Mouse (Mus musculus) retina, postnatal 1 day (tissue): ENCODE data around the gene Lamtor2.

Source experiments
- DNase-seq: peaks from one replicate; pipeline ENCODE4 v3.0.0-alpha.2; 2012

The Lamtor2 gene

DNA sequence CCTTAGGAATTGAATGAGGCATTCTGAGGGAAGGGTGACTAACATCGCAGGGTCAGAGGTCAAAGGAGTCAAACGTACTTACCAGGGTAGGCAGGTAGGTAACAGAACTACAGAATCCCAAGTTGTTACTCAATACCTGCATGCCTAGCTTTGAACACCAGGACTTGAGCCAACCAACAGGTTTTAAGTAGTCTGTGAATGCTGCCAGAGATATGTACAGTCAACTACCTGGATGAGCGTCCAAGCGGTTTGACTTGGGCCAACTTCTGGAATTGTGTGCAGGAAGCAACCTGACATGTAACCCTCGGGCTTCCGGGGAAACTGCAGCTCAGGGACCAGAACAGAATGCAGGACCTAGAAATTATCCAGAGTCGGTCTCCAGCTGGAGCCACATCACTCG, 29.8 kb downstream of the Lamtor2 start:
- DNase-seq, result no peak

DNA sequence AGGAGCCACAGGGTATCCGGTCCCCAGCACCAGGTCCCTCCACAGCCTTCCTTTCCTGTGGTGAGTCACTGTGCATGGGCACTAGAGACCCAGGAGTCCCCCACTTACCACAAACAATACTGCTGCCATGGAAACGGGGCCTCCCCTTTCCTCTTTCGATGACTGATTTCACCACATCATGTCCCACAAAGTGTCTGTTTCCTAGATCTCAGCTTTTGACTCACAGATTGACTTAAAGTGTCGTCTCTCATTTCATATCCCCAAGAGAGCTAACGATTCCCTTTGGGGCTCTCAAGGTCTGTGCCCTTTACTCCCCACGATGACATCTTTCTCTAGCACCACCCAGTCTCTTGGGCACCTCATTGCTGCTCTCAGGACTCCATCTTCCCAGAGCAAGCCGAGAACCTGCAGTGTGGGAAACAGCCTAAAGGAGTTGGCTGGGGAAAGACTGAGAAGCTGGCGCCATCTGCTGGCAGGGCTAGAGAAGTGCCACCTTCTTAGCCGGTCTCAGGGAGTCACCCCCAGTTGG, 31.0 kb downstream of the Lamtor2 start:
- peak; percentile 81 for DNase-seq

DNA sequence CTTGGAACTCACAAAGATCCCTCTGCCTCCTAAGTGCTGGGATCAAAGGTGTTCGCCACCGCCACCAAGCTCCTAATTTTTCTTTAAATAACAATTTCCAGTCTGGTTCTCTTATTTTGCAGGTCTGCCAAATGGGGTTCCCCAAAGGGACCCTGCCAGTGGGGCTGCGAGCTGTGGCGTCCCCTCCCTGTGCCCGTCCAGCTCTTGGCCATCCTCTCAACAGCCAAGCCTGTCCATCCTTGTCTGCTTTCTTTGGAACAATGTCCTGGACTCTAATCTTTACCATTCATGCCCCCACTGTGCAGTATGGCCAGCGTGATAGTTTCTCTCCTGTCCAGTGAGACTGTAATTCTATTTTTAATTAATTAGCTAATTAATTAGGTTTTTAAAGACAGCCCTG, 31.7 kb downstream of the Lamtor2 start:
- no peak for DNase-seq

DNA sequence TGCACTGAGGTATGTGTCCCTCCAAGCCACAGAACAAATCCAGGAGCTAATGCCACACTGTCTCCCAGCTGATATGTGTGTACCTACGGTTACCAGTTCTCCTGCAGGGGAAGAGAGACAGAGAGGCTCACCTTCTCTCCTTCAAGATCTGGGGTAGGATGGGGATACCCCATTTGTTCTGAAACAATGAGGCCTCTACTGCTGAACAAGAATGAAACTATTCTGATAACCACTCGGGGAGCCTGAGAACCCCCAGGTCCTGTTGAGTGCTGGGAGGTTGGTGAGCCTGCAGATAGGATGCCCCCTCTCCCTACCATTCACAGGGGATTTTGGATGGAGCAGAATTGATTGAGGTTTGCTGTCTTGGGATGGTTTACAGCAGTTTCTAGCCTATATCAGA, 32.8 kb downstream of the Lamtor2 start:
- DNase-seq, result no peak

DNA sequence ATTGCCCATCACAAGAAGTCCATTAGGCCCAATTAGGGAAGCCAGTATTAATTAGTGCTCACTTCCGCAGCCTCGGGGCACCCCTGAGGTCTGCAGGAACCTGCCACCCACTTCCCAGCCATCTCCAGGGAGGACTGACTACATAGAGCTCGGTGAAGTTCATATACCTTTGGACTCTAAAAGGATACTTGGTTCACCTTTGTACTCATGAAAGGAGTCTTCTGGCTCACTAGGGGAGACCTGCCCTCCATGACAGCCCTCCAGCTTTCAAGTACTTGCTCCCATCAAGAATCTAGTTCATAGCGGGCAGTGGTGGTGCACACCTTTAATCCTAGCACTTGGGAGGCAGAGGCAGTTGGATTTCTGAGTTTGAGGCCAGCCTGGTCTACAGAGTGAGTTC, 34.5 kb downstream of the Lamtor2 start:
- peak; percentile 58 for DNase-seq

DNA sequence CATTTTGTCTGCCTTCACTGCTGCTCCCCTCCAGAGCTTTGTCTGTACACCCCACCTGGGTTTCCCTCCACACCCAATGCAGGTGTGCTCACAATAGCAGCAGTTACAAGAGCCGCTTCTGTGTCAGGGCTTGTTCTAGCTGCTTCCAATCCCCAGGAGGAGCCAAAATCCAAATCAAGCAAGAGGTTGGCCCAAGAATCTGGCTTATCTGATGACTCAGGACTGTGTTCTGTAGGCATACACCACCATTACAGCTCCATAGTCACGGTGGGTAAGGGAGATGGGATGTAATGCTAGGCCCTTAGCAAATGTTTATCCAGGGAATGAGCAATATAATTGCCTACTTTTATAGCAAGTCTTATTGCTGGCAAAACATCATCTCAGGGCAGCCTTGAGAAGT, 36.5 kb downstream of the Lamtor2 start:
- no peak for DNase-seq

DNA sequence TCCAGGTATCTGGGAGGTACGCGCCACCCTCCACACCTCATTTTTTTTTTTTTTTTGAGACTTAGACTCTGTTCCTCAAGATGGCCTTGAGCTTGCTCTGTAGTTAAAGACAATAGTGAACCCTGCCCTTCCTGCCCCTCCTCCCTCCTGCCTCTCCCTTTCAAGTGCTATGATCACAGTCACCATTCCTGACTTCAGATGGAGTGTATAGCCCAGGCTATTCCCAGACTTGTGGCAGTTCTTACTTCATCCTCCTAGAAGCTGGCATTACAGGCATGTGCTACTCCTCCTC, 37.8 kb downstream of the Lamtor2 start:
- no peak for DNase-seq

DNA sequence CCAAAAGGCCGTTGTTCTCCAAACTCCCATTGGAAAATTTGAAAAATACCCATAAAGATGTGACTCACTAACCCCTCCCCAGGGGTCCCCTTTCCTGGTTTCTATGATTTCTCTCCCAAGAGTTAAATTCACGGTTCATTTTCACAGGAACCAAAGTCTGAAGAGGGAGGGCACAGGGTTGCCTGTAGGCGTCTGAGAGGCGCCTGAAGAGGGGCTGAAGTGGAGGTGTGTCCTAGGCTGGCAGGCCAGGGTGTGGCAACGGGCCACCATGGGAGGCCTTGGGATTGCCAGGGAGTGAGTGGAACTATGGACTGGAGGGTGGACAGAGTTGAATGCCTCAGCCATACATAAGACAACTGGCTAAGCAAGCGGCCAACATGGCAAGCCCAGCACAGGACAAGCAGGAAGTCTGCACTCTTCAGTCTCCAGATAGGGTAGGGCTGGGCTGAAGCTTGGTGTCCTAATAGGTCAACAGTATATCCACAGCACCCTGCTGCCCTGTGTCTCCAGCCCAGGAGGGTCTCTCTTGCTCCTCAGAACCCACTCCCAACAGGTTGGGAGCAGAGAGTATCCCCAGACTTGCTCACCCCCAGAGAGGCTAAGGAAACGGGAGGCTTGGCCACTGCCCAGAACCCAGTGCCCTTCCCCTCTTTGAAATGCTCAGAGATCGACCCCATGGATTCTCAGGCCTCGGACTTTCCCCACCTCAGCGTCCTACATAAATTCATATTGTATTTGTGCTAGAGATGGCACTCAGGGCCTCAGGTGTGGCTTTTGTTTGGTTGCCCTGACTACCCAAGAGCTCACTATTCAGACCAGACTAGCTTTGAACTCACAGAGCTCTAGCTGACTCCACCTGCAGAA, 38.4 kb downstream of the Lamtor2 start:
- DNase-seq, result no peak

DNA sequence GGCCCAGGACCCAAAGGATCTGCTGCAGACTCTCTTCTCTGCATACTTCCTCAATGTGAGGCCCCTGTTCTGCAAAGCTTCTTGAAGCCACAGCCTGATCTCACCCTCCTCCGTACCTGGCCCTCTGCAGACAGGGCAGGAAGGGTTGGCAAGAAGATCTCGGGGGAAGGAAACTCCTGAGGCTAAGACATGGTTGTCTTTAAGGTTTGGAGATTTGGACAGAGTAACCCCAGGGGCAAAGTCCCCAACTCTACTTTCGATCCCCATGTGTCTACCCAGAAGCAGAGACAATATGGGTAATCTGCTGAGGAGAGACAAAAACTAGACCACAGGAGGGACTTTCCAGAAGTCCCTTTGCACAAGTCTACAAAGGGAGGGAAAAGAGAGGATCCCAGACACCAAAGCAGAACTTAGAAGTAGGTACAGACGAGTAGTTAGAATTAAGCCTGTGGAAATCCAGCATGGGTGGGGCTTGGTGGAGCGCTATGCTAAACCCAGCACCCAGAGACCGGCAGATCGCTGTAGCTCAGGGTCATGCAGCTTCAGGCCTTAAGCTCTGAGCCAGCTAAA, 39.2 kb downstream of the Lamtor2 start:
- no peak for DNase-seq

DNA sequence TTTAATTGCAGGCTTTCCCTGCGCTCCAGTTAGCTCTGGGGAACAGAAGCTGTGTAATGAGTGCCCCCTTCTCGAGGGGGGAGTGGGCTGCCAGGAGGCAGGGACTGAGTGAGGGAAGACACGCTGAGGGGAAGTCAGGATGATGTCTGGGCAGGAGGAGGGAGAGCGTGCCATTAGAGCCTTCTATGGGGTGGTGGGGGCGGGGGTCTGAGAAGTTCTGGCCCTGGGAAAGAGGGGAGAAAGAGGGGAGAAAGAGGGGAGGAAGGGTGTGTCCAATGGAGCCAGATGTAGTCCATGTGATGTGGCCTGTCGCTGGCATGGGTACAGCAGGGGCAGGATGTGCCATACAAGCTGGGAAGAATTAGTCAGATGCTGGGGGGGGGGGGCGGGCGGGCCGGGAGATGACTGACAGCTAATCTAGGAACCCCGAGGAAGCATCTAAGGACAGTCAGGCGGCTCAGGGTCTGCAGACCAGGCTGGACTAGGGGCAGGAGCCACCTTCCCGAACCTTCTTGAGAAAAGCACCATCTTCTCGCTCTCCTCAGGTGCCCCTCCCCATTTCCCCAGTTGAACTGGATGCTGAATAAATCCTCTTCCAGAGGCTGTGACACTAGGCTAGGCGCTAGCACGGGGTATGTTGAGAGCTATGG, 39.9 kb downstream of the Lamtor2 start:
- DNase-seq, result peak; percentile 67

DNA sequence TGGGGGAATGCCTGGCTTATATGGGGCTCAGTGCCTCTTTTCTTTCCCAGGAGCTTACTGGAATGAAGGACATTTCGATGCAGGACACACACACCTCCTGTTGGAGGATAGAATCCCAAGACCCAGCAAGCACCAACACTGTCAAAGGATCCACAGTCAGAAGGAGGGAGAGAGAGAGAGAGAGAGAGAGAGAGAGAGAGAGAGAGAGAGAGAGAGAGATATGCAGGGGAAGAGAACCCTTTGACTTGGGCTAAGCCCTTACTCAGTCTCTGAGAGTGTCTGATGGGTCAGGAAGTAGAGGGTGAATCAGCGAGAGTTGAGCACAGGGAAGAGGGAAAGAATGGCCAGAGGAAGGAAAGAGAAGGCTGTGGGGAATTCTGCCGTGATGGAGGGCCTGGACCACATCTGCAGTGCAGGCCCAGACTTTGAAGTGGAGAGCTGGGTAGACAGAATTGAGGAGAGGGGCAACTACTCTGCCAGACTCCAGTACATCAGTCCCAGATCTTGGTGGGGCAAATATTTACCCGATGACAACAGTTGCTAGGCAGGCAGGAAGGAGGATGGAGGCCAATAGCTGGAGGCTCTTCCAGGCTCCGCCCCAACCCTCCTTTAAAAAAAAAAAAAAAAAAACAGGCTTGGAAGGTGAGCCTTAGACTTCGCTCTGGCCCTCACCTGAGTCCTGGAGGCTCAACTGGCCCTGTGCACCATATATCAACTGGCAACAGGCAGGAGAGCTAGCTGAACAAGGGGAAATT, 40.6 kb downstream of the Lamtor2 start:
- peak; percentile 62 for DNase-seq

DNA sequence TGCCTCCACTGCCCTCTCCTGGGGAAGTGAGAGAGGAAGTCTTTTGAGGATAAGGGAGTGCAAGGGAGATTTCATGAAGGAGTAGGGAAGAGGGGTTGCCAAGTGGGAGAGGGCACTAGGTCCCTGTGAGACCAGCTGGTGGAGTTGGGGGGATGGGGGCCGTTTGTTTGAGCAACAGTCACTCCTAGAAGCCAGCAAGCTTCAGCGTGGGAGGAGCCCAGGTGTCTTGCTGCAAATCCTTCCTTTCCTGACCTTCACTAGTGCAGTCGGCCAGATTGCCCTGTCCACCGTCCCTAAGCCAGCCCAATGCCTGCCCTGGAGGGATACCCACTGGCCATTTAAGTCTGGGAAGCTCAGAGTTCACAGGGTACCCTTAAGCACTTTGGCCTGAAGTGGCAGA, 41.3 kb downstream of the Lamtor2 start:
- DNase-seq, result no peak

DNA sequence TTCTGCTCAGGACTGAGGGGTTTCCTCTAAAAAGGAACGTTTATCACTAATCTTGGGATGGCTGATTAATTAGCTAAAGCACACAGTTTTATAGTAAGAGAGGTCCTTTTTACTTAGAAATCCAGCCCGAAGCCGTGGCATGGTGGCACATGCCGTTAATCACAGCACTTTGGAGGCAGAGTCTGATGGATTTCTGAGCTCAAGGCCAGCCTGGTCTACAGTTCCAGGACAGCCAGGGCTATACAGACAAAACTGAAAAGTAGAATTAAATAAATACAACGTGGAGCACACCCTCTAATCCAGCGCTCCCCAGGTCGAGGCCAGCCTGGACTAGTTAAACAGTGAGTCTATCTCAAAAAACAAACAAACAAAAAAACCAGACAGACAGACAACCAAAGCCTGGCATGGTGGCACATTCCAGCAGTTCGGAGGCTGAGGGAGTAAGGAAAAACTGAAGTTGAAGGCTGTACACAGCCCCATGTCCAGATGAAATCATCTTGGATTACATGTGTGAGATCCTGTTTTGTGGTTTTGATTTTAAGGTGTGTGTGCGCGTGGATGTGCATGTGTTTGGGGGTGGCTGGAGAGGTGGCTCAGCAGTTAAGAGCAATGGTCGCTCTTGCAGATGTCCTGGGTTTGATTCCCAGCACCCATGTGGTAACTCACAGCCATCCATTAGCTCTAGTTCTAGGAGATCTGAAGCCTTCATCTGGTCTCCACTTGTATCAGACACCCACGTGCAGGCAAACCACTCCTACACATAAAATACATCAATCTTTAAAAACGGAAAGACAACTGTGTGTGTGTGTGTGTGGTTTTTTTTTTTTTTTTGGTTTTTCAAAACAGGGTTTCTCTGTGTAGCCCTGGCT, 42.2 kb downstream of the Lamtor2 start:
- DNase-seq, result no peak

DNA sequence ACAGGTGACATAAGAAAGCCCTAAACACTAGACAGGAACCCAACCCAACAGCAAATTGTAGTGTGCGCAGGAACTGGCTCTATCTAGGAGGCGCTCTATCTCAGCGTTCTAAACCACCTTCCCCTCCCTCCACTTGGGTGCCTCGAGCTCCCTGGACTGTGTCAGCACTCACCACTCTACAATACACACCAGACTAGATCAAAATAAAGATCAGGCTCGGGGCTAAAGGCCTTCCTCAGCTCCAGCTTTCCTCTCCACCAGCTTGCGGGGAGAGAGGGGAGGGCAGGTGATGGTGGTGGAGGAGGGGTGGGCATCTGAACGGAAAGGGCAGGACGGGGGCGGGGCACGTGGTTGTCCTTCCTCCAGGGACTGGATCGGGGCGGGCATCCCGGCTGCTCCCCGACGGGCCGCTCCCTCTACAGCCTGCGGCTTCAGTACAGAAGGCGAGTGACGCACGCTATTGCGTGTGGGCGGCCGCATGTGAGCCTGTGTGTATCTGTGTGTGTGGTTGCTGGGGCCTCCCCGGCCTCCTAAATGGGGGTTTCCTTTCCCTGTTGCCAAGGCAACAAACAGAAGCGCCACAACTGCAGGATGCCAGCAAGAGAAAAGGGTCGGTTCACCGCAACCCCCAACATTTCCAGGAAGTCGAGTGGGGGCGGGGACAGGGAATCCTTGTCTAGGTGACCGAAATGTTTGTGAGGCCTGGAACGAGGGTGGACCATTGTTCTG, 43.0 kb downstream of the Lamtor2 start, which contains the start of gene Lmna:
Lmna (minus strand) TSS at position 265 of the 729 bp plus-strand sequence.
- DNase-seq, result peak; percentile 95

DNA sequence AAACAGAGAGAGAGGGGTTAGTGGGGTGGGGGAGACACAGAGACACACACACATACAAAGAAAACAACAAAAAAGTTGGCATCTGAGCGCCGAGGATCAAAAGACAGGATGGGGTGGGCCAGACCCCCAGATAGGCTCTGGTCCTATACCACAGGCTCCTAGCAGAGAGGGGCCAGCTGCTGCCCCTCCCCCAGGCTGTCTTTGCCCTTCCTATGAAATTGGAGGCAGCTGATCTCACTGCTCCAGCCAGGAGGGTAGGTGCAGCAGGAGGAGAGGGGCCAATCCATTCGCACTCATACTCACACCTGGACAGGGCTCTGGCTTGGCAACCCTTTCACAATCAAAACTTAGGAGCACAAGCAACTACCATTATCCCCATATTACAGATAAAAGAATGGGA, 43.6 kb downstream of the Lamtor2 start:
- no peak for DNase-seq

DNA sequence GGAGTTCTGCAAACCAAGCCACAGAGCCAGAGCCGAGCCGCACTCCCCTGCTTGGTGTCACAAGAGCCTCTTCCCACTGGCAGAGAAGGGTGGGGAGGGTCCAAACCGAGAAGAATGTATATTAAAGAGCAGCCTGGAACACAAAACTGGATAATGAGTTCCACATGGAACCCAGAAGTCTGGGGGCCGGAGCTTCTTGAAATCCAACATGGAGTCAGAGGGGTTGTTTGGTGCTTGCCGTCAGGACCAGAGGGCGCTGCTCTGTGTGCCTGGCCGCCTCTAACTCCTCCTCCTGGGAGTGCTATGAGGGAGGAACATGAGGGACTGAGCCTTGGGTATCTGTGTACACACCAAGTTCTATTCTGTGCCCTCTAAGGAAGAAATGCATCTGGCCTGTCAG, 47.1 kb downstream of the Lamtor2 start:
- DNase-seq, result no peak

DNA sequence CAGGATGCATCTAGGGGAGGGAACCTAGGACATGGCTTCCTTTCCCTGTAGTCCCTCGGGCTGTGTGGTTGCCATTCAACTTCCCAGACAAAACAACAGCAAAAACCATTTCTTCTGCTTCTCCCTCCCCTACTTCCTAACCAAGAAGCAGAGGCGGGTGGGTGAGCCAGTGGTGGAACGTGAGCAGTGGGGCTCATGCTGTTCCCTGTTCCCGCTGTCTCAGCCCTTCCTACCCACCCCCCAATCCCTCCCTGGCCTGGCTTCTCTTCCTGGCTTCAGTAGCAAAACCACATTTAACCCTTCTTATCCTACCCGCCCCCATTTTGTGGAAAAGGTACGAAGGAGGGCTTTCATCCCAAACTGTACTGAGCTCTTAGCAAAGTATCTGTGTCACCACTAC, 47.8 kb downstream of the Lamtor2 start:
- DNase-seq, result no peak

DNA sequence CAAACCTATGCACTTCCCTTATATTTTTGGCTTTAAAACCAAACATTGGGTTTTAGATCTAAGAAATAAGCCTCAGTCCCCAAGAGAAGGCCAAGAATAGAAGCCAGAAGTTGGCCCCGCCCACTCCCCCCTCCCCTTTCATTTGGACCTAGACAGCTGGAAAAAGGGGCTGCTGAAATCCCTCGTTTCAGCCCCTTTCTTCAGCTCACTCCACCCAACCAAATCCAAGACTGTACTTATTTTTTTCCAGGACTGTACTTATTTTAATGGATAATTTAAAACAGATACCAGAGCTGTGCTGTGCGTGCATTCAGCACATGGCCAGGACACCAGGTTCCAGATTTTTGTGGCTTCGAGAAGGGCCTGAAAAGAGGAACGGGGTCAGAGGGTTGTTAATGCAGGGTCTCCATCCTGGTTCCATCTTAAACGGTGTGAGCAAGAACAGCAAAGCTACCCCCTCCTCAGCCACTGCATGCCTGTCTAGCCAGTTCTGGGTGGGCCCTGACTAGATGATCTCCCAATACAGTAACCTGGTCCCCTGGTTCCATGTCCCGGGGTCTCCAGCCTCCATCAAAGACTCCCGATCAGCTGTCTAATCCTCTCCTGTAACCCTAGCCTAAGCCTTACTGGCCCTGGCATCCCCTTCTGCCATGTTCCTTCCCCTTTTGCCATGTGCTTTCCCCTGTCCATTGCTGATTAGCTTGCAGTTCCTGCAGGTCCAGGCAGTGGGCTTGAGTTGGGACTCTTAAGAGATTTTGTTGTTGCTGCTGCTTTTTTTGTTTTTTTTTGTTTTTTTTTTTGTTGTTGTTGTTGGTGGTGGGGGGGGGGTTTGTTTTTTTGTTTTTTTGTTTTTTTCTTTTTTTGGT, 48.8 kb downstream of the Lamtor2 start:
- no peak for DNase-seq

DNA sequence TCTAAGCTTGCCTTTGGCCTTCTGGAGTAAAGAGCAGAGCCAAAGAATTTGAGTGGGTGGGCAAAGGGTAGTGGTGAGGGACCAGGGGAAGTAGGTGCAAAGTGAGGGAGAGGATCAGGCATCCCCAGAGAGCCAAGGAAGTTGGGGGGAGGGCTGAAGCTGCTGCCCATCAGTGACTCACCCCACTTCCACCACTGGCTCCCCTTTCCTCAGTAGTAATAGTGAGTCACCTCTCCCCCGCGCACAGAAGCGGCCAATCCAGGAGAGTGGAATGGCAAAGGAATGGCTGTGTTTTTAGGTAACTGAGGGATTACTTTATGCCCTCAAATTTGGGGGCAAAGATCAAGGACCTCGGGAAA, 49.4 kb downstream of the Lamtor2 start:
- DNase-seq, result no peak

DNA sequence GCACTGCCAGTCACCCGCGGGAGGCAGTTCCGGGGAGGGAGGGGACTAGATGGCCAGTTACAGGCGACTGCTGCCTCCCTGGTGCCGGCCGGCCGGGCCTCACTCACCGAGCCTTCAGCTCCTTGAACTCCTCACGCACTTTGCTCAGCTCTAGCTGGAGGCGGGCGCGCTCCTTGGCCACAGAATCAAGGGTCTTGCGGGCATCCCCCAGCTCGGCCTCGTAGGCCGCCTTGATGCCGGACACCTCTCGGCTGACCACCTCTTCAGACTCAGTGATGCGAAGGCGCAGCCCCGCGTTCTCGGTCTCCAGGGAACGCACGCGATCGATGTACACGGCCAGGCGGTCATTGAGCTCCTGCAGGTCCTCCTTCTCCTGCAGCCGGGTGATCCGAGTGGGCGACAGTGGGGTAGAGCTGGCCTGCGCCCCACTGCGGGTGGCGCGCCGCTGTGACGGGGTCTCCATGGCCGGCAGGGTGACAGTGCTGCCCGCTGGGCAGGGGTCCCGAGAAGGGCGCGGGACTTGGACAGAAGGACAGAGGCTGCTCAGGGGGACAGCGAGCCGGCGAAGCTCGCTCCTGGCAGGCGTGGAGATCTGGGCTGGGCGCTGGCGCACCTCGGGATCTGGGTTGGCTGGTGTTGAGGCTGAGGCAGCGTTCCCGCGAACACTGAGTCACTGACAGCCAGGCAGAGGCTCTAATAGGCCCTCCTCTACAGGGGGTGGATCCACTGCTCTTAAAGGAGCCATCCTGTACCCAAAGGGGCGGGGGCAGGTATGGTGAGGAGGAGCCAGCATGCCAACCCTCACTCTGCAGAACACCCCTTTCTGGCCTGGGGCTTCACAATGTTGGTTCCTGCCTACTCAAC, 50.0 kb downstream of the Lamtor2 start:
- DNase-seq, result peak; percentile 83
